Mouse (Mus musculus): ENCODE measurements around the gene Dnah12.

GRCm38 (mm10) chr14:26923702-26924421 is 230.8 kb downstream of the Dnah12 start:
- TF ChIP-seq CTCF (IDR thresholded peaks at IDR 0.05; ENCODE audit: low read depth, low read length) (no peak), GATA1 (IDR thresholded peaks at IDR 0.05; ENCODE audit: borderline replicate concordance, low read length) (no peak)
